Mouse (Mus musculus) heart, adult 2 months (tissue): ENCODE data around the gene Uqcrc1.

Experiments
- CTCF ChIP-seq: fragments of 200-600 bp; IDR thresholded peaks from 2 replicates; pipeline ENCODE4 v1.8.1; 2022; ENCODE audit warnings: antibody characterized with exemption, mild to moderate bottlenecking, moderate library complexity
- EP300 ChIP-seq: fragments of 200-500 bp; IDR thresholded peaks from 2 replicates; pipeline ENCODE4 v1.6.1; 2011; ENCODE audit warnings: low read depth, low read length, control low read depth; ENCODE audit not compliant: insufficient read depth
- POLR2A ChIP-seq: fragments of 200-500 bp; IDR thresholded peaks from 2 replicates; pipeline ENCODE4 v1.6.1; 2011; ENCODE audit warnings: mild to moderate bottlenecking, low read depth, low read length, control low read depth; ENCODE audit not compliant: insufficient read depth

GRCm38 (mm10) chr9:108992620-108993361 is 56.4 kb downstream of the Uqcrc1 start:
- TF ChIP-seq CTCF = no peak
- TF ChIP-seq POLR2A = no peak
- no peak for TF ChIP-seq EP300
